24 mouse cellular contexts compared by ENCODE assay signal in genomic region chr4:101875687-101876086, GRCm38 (mm10). TPM values are rescaled to one million over a fixed set of nuclear protein-coding genes. Genes with fewer than 3 reads are reported as not detected.
"Had no signal": no experiment of that assay in that cellular context is flagged by ENCODE, and none has a peak within 500 bp of the region (broad histone marks: within the 10 kb centered on the region; RNA-seq: fewer than 3 reads in every experiment).

No protein-coding gene starts in this region.

RNA-seq across cellular contexts. Expression of gene C130073F10Rik, which starts 17.9 kb away (rescaled TPM):
- polyA plus RNA-seq: heart, adult 2 months; heart, embryonic 10.5 days; heart, embryonic 11.5 days; heart, embryonic 12.5 days; heart, embryonic 13.5 days; heart, embryonic 14.5 days; heart, embryonic 15.5 days; heart, embryonic 16.5 days; heart, postnatal 0 days; hindbrain, embryonic 10.5 days; hindbrain, embryonic 11.5 days; hindbrain, embryonic 12.5 days; hindbrain, embryonic 13.5 days; hindbrain, embryonic 14.5 days; hindbrain, embryonic 15.5 days; hindbrain, embryonic 16.5 days; hindbrain, postnatal 0 days; inflammation-experienced regulatory T-cells, adult 6 months; intestine, embryonic 14.5 days; intestine, embryonic 15.5 days; intestine, embryonic 16.5 days; intestine, postnatal 0 days; kidney, postnatal 0 days; large intestine, adult 2 months had no signal

RNA-seq across cellular contexts. Expression of gene B020004J07Rik, which starts 31.9 kb away (rescaled TPM):
- polyA plus RNA-seq: heart, adult 2 months; heart, embryonic 10.5 days; heart, embryonic 11.5 days; heart, embryonic 12.5 days; heart, embryonic 13.5 days; heart, embryonic 14.5 days; heart, embryonic 15.5 days; heart, embryonic 16.5 days; heart, postnatal 0 days; hindbrain, embryonic 10.5 days; hindbrain, embryonic 11.5 days; hindbrain, embryonic 12.5 days; hindbrain, embryonic 13.5 days; hindbrain, embryonic 14.5 days; hindbrain, embryonic 15.5 days; hindbrain, embryonic 16.5 days; hindbrain, postnatal 0 days; inflammation-experienced regulatory T-cells, adult 6 months; intestine, embryonic 14.5 days; intestine, embryonic 15.5 days; intestine, embryonic 16.5 days; intestine, postnatal 0 days; kidney, postnatal 0 days; large intestine, adult 2 months had no signal

RNA-seq across cellular contexts. Expression of gene Gm12800, which starts 33.2 kb away (rescaled TPM):
- polyA plus RNA-seq: heart, adult 2 months; heart, embryonic 10.5 days; heart, embryonic 11.5 days; heart, embryonic 12.5 days; heart, embryonic 13.5 days; heart, embryonic 14.5 days; heart, embryonic 15.5 days; heart, embryonic 16.5 days; heart, postnatal 0 days; hindbrain, embryonic 10.5 days; hindbrain, embryonic 11.5 days; hindbrain, embryonic 12.5 days; hindbrain, embryonic 13.5 days; hindbrain, embryonic 14.5 days; hindbrain, embryonic 15.5 days; hindbrain, embryonic 16.5 days; hindbrain, postnatal 0 days; inflammation-experienced regulatory T-cells, adult 6 months; intestine, embryonic 14.5 days; intestine, embryonic 15.5 days; intestine, embryonic 16.5 days; intestine, postnatal 0 days; kidney, postnatal 0 days; large intestine, adult 2 months had no signal
